Mouse (Mus musculus) inflammation-experienced regulatory T-cells, adult 6 months (primary cell): Measurements from ENCODE around the gene Acot4. TPM values are rescaled to one million over a fixed set of nuclear protein-coding genes. Genes with fewer than 3 reads are reported as not detected.
"Not testable (repeated sequence)": the region's sequence is repeated elsewhere in the genome, so short reads cannot be mapped to it uniquely, and the experiment has no call there.

Source experiments
- ATAC-seq: one replicate; pipeline ENCODE4 v1.8.0; 2017
- polyA plus RNA-seq, 3 experiments: library from polyadenylated mRNA; unstranded; fragments of 100-300 nt; shearing (Covaris generic); gene quantifications; one replicate each; pipeline ENCODE4 v1.2.1; 2017

The Acot4 gene
- polyA plus RNA-seq, 3 experiments from 2014 or later: 0.16 TPM; not detected in 2

GRCm38 (mm10) chr12:84030659-84031332 is 7.4 kb upstream of the Acot4 start:
- ATAC-seq: peak; percentile 76

GRCm38 (mm10) chr12:84032854-84033253 is 5.3 kb upstream of the Acot4 start:
- no peak for ATAC-seq

- ATAC-seq: not testable (repeated sequence)
Measured at GRCm38 (mm10) chr12:84033302-84033701, 4.9 kb upstream of the Acot4 start.

- ATAC-seq: no peak
Measured at GRCm38 (mm10) chr12:84034108-84034507, 4.1 kb upstream of the Acot4 start.

GRCm38 (mm10) chr12:84038691-84039111 is 522 bp downstream of the Acot4 start, which contains the start of gene Gm49366:
TSS of gene Gm49366 (plus strand) at chr12:84038935.
- not testable (repeated sequence) for ATAC-seq

- ATAC-seq: no peak
Measured at GRCm38 (mm10) chr12:84042248-84042647, 4.1 kb downstream of the Acot4 start.

GRCm38 (mm10) chr12:84044045-84044444 is 5.9 kb downstream of the Acot4 start:
- ATAC-seq: no peak

GRCm38 (mm10) chr12:84046906-84047305 is 8.7 kb downstream of the Acot4 start:
- no peak for ATAC-seq

- ATAC-seq: not testable (repeated sequence)
Measured at GRCm38 (mm10) chr12:84050744-84051143, 12.6 kb downstream of the Acot4 start.

GRCm38 (mm10) chr12:84051937-84052474 is 13.8 kb downstream of the Acot4 start, which contains the start of gene Acot3:
TSS of gene Acot3 (plus strand) at chr12:84052144.
- no peak for ATAC-seq

- no peak for ATAC-seq
Measured at GRCm38 (mm10) chr12:84052609-84053008, 14.4 kb downstream of the Acot4 start.

- ATAC-seq: no peak
Measured at GRCm38 (mm10) chr12:84053173-84053572, 15.0 kb downstream of the Acot4 start.

GRCm38 (mm10) chr12:84053679-84054391 is 15.7 kb downstream of the Acot4 start:
- no peak for ATAC-seq

GRCm38 (mm10) chr12:84060946-84061345 is 22.8 kb downstream of the Acot4 start:
- no peak for ATAC-seq

GRCm38 (mm10) chr12:84062336-84062735 is 24.2 kb downstream of the Acot4 start:
- no peak for ATAC-seq

- ATAC-seq: no peak
Measured at GRCm38 (mm10) chr12:84063228-84063627, 25.0 kb downstream of the Acot4 start.

- no peak for ATAC-seq
Measured at GRCm38 (mm10) chr12:84063833-84064232, 25.7 kb downstream of the Acot4 start.

- no peak for ATAC-seq
Measured at GRCm38 (mm10) chr12:84064621-84065020, 26.4 kb downstream of the Acot4 start.

GRCm38 (mm10) chr12:84067752-84068151 is 29.6 kb downstream of the Acot4 start:
- ATAC-seq: no peak

GRCm38 (mm10) chr12:84068296-84068695 is 30.1 kb downstream of the Acot4 start:
- no peak for ATAC-seq

GRCm38 (mm10) chr12:84068986-84069385 is 30.8 kb downstream of the Acot4 start, which contains the start of gene Acot5:
TSS of gene Acot5 (plus strand) at chr12:84069325.
- no peak for ATAC-seq

GRCm38 (mm10) chr12:84069582-84069981 is 31.4 kb downstream of the Acot4 start:
- not testable (repeated sequence) for ATAC-seq

- ATAC-seq: no peak
Measured at GRCm38 (mm10) chr12:84071696-84072095, 33.5 kb downstream of the Acot4 start.
